ENCODE assay signal across 9 mouse cellular contexts in the genomic region with DNA sequence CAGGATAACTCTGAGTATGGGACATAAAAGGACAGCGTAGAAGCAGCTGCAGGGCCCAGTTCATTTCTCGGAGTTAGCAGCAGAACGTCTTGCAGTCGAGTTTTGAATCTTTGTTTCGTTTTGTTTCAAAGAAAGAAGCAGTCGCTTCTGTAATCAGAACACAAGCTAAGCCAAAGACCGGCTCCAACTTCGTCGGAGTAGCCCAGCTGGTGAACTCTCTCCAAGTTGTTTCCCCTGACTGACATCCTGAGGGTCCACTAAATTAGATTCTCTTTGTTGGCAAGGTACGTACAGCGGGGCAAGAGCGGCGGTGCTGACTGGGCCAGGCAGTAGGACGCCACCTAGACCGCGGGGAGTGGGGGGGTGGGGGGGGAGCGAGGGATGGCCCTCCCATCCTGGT.
DNase-seq lines count a peak whose midpoint lies in the region; ATAC-seq lines count a peak whose summit lies in the region.
"Had no signal": no experiment of that assay in that cellular context is flagged by ENCODE, and none has a peak within 500 bp of the region (broad histone marks: within the 10 kb centered on the region; RNA-seq: fewer than 3 reads in every experiment).

No protein-coding gene starts in this region.

- intact Hi-C loops in heart, postnatal 25 days (cut with DNase I), result loop anchor here (5.0 kb wide), 1 partner anchor 107 kb away; no protein-coding TSS in a partner anchor

- DNase-seq in heart, postnatal 25 days (ENCODE audit: low spot score), result no peak
- peak; percentile 22 for DNase-seq in embryonic facial prominence, embryonic 10.5 days (ENCODE audit: low spot score)
- DNase-seq in yolk sac, embryonic 10.5 days (ENCODE audit: low spot score), result no peak
- no peak for DNase-seq in layer of hippocampus, adult 18-20 months (ENCODE audit: low spot score in 2 of 2)
- DNase-seq in adrenal gland, adult 8-10 months, result no peak

- H3K4me3 ChIP-seq in heart, embryonic 12.5 days, result peak overlapping the region; percentile 39
- peak overlapping the region; percentile 23 for H3K4me3 ChIP-seq in embryonic facial prominence, embryonic 10.5 days
- H3K4me3 ChIP-seq in hindbrain, embryonic 13.5 days, result no peak overlapping the region
- H3K4me3 ChIP-seq in midbrain, embryonic 13.5 days (replicated peaks), result peak overlapping the region; percentile 22

- H3K4me1 ChIP-seq in heart, embryonic 12.5 days (replicated peaks), result no peaks in the 10 kb centered on the region
- H3K4me1 ChIP-seq in embryonic facial prominence, embryonic 10.5 days, result no peaks in the 10 kb centered on the region
- 0 out of 2 replicates have a peak, but pooled peaks cover 4% of the 10 kb centered on the region for H3K4me1 ChIP-seq in hindbrain, embryonic 13.5 days (replicated peaks)
- H3K4me1 ChIP-seq in midbrain, embryonic 13.5 days (replicated peaks), result peaks cover 3% of the 10 kb centered on the region; the same call in 1 of the 2 replicates

- no peaks in the 10 kb centered on the region for H3K9me3 ChIP-seq in heart, embryonic 12.5 days (replicated peaks)
- H3K9me3 ChIP-seq in embryonic facial prominence, embryonic 10.5 days, result no peaks in the 10 kb centered on the region
- no peaks in the 10 kb centered on the region for H3K9me3 ChIP-seq in hindbrain, embryonic 13.5 days
- H3K9me3 ChIP-seq in midbrain, embryonic 13.5 days, result no peaks in the 10 kb centered on the region

- ATAC-seq in heart, embryonic 12.5 days (ENCODE audit: insufficient number of reproducible peaks, low FRiP score), result no peak
- no peak for ATAC-seq in hindbrain, embryonic 13.5 days (ENCODE audit: low FRiP score)
- ATAC-seq in midbrain, embryonic 13.5 days, result no peak

- 13% methylated on average over 17 of the region's 17 CpGs for WGBS in heart, embryonic 12.5 days
- WGBS in embryonic facial prominence, embryonic 10.5 days, result 21% methylated on average over 17 of the region's 17 CpGs
- 18% methylated on average over 17 of the region's 17 CpGs for WGBS in hindbrain, embryonic 13.5 days
- WGBS in midbrain, embryonic 13.5 days, result 26% methylated on average over 17 of the region's 17 CpGs

- H3K36me3 ChIP-seq in heart, embryonic 12.5 days, result no peaks in the 10 kb centered on the region
- no peaks in the 10 kb centered on the region for H3K36me3 ChIP-seq in embryonic facial prominence, embryonic 10.5 days (replicated peaks)
- no peaks in the 10 kb centered on the region for H3K36me3 ChIP-seq in hindbrain, embryonic 13.5 days
- no peaks in the 10 kb centered on the region for H3K36me3 ChIP-seq in midbrain, embryonic 13.5 days

- no peak overlapping the region for H3K27ac ChIP-seq in heart, embryonic 12.5 days (ENCODE audit: poor library complexity, severe bottlenecking)
- no peak overlapping the region for H3K27ac ChIP-seq in embryonic facial prominence, embryonic 10.5 days (replicated peaks)
- no peak overlapping the region for H3K27ac ChIP-seq in hindbrain, embryonic 13.5 days
- H3K27ac ChIP-seq in midbrain, embryonic 13.5 days, result peak overlapping the region; percentile 35

- H3K9ac ChIP-seq in heart, embryonic 12.5 days, result no peak overlapping the region
- no peak overlapping the region for H3K9ac ChIP-seq in hindbrain, embryonic 13.5 days
- no peak overlapping the region for H3K9ac ChIP-seq in midbrain, embryonic 13.5 days (replicated peaks)

- peaks cover 41% of the 10 kb centered on the region for H3K27me3 ChIP-seq in heart, embryonic 12.5 days (replicated peaks)
- peaks cover 97% of the 10 kb centered on the region for H3K27me3 ChIP-seq in embryonic facial prominence, embryonic 10.5 days (replicated peaks; ENCODE audit: low read depth, poor library complexity, severe bottlenecking)
- peaks cover 41% of the 10 kb centered on the region; the same call in 1 of the 2 replicates for H3K27me3 ChIP-seq in hindbrain, embryonic 13.5 days
- H3K27me3 ChIP-seq in midbrain, embryonic 13.5 days, result peaks cover 9% of the 10 kb centered on the region; the same call in 1 of the 2 replicates
- H3K27me3 ChIP-seq: CH12.LX had no signal

- H3K4me2 ChIP-seq in heart, embryonic 12.5 days, result peak overlapping the region; percentile 62
- H3K4me2 ChIP-seq in hindbrain, embryonic 13.5 days, result peak overlapping the region; percentile 21
- peak overlapping the region; percentile 42 for H3K4me2 ChIP-seq in midbrain, embryonic 13.5 days (replicated peaks)
